Mouse (Mus musculus): ENCODE measurements around the gene Morc4. TPM values are rescaled to one million over a fixed set of nuclear protein-coding genes. Genes with fewer than 3 reads are reported as not detected.
A peak's percentile ranks its signal among the peaks of the same experiment; 100 is the strongest.

Morc4 gene
- total and polyA plus RNA-seq, 2 experiments from 2014 or later = 3.0 to 6.0 TPM

DNA sequence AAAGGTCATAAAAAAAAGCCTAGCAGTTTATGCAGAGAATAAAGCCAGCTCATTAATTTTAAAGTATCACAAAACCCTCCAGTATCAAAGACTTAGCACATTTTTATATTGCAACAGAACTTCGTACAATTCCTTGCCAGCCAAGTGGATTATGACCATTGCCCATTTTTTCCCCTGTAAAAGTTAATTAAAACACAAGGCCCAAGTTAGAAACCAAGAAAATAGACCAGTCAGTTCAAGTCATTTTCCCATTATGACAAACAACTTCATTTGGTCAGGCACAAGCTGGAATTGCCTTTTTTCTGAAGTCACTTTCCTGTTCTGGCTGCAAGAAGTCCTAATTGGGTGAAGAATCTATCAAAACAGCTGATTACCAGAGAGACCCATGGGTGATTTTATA, 46.1 kb downstream of the Morc4 start:
- no peak for ATAC-seq
- Histone ChIP-seq H3K36me3 (ENCODE audit: insufficient read depth, low read length) (no peaks in the 10 kb centered on the region), H3K27me3 (ENCODE audit: insufficient read depth, low read length) (no peaks in the 10 kb centered on the region), H3K9ac (replicated peaks; ENCODE audit: low read length) (no peak overlapping the region), H3K4me2 (ENCODE audit: low read depth, low read length) (no peak overlapping the region), H3K4me3 (ENCODE audit: low read length) (no peak overlapping the region), H3K9me3 (ENCODE audit: low read length) (no peaks in the 10 kb centered on the region), H3K27ac (no peak overlapping the region), H3K4me1 (ENCODE audit: insufficient read depth, low read length) (no peaks in the 10 kb centered on the region)
- TF ChIP-seq CTCF (IDR thresholded peaks at IDR 0.05; ENCODE audit: low read depth) = no peak
- WGBS = 74% methylated on average over 1 of the region's 1 CpGs
- no peak for DNase-seq (ENCODE audit: low spot score)

DNA sequence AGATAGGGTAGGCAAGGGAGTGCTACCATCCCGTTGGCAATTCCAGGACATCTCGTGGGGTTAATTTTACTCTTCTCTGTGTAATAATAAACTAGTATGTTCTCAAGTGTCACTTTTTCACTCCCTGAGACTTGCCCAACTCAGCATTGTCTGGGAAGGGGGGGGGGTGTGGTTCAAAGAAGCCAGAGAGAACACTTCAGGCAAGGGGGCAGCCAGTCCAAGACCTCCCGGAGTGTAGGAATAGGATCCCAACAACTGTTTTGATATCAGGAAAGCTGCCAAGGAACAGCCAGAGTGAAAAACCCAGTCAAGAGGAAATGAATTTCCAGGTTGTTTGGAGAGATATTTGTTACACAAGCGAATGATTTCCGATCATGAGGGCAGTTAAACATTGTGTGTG, 56.3 kb downstream of the Morc4 start:
- Histone ChIP-seq H3K4me3 (ENCODE audit: low read length) (no peak overlapping the region), H3K4me2 (ENCODE audit: low read depth, low read length) (no peak overlapping the region), H3K27me3 (ENCODE audit: insufficient read depth, low read length) (no peaks in the 10 kb centered on the region), H3K36me3 (ENCODE audit: insufficient read depth, low read length) (no peaks in the 10 kb centered on the region), H3K9ac (replicated peaks; ENCODE audit: low read length) (no peak overlapping the region), H3K4me1 (ENCODE audit: insufficient read depth, low read length) (no peaks in the 10 kb centered on the region), H3K9me3 (ENCODE audit: low read length) (no peaks in the 10 kb centered on the region), H3K27ac (no peak overlapping the region)
- DNase-seq (ENCODE audit: low spot score) (no peak), ATAC-seq (no peak)
- TF ChIP-seq CTCF (IDR thresholded peaks at IDR 0.05; ENCODE audit: low read depth) = no peak
- WGBS = 72% methylated on average over 5 of the region's 5 CpGs

DNA sequence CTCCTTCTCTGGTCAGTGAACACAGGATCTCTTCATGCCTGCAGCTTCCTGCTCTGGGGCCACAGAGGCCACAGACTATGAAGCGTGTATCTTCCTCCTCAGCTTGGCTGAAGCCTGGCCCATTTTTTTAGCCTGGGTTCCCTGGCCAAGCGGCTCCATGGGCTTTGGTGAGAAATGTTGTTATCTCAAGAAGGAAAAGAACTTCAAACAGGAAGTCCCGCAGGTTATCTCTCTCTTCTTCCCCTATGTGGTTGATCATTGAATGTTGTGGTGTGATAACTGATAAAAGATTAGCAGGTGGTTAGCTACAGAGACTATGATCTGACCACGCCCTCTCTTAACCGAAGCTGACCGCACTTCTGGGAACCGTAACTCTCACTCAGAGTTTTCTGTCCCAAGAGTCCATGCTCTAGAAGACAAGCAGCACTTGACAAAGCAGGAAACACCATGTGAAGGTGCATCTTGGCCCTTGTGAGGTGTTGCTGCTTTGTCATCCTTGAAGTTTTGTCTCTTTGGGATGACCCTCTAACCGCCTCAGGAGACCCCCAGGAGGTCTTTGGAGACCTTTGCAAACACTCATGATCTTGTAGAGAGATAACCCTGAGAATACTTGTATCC, 57.4 kb downstream of the Morc4 start:
- no peak overlapping the region for H3K27ac ChIP-seq
- no peaks in the 10 kb centered on the region for H3K36me3 ChIP-seq (ENCODE audit: insufficient read depth, low read length)
- no peak overlapping the region for H3K9ac ChIP-seq (replicated peaks; ENCODE audit: low read length)
- DNase-seq (ENCODE audit: low spot score) (no peak), ATAC-seq (no peak)
- no peaks in the 10 kb centered on the region for H3K9me3 ChIP-seq (ENCODE audit: low read length)
- no peak for TF ChIP-seq CTCF (IDR thresholded peaks at IDR 0.05; ENCODE audit: low read depth)
- no peaks in the 10 kb centered on the region for H3K4me1 ChIP-seq (ENCODE audit: insufficient read depth, low read length)
- WGBS = 88% methylated on average over 8 of the region's 8 CpGs
- no peak overlapping the region for H3K4me3 ChIP-seq (ENCODE audit: low read length)
- no peak overlapping the region for H3K4me2 ChIP-seq (ENCODE audit: low read depth, low read length)
- H3K27me3 ChIP-seq (ENCODE audit: insufficient read depth, low read length) = no peaks in the 10 kb centered on the region

DNA sequence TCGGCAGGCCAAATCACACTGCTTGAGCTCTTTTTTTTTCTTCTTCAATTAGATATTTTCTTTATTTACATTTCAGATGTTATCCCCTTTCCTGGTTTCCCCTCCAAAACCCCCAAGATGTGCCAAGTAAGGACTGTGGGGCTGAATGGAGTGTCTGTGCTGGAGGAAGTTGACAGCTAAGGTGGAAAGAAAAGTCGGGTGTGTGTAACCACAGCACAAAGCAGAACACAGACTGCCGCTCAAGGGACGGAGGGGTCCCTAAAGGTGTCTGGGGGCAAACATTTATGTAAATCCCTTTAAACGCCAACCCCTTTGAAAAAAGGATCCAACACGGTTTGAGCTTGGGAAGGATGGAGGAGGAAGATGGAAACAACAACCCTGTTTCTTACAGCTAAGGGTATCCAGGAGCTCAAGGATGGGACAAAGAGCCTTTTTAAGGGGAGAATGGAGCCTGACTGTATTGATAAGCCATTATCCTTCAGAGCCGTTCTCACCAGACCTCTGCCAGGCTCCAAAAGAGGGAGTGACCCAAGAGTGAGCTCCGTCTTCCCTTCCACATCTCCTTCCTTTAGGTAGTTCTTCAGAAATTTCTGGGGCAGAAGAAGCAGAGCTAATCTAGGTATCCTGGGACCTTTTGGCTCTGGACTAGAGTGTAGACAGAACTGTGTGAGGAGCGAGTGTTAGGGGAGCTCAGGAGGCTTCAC, 58.0 kb downstream of the Morc4 start:
- ATAC-seq (no peak), DNase-seq (ENCODE audit: low spot score) (no peak)
- no peak overlapping the region for H3K4me2 ChIP-seq (ENCODE audit: low read depth, low read length)
- no peaks in the 10 kb centered on the region for H3K4me1 ChIP-seq (ENCODE audit: insufficient read depth, low read length)
- WGBS = 78% methylated on average over 9 of the region's 9 CpGs
- TF ChIP-seq CTCF (IDR thresholded peaks at IDR 0.05; ENCODE audit: low read depth) = no peak
- H3K27ac ChIP-seq = no peak overlapping the region
- H3K27me3 ChIP-seq (ENCODE audit: insufficient read depth, low read length) = no peaks in the 10 kb centered on the region
- H3K4me3 ChIP-seq (ENCODE audit: low read length) = no peak overlapping the region
- no peaks in the 10 kb centered on the region for H3K9me3 ChIP-seq (ENCODE audit: low read length)
- H3K36me3 ChIP-seq (ENCODE audit: insufficient read depth, low read length) = no peaks in the 10 kb centered on the region
- H3K9ac ChIP-seq (replicated peaks; ENCODE audit: low read length) = no peak overlapping the region

DNA sequence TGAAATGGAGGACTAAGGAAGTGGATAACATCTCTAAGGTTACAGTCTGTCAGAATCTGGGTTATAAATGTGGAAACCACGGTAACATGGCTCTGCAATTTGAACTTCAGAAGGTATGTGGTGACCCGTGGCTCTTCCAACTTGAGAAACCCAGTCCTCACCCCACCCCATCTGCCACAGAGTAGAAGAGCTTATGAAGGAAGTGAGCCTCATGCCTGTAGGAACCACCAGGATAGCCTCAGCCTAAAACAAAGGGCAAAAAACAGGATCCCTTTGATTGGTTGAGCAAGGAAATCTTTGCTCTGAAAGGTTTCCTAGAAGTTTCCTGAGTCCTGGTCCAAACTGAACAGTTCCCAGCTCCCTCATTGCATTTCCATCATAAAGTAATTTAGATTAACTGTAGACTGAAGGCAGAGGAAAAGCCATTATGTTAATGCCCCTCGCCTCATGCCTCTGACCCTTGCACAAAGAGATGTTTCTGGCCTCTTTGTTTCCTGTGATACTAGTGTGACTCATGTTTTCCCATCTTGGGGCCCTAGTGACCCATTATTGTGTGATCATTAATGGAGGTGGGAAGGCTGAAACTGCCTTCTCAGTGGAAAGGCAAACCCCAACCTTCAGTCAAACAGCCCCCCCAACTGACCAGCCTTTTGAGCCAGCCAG, 58.7 kb downstream of the Morc4 start:
- H3K27ac ChIP-seq = no peak overlapping the region
- H3K4me1 ChIP-seq (ENCODE audit: insufficient read depth, low read length) = no peaks in the 10 kb centered on the region
- H3K9me3 ChIP-seq (ENCODE audit: low read length) = no peaks in the 10 kb centered on the region
- 69% methylated on average over 3 of the region's 3 CpGs for WGBS
- H3K4me3 ChIP-seq (ENCODE audit: low read length) = no peak overlapping the region
- H3K36me3 ChIP-seq (ENCODE audit: insufficient read depth, low read length) = no peaks in the 10 kb centered on the region
- no peak overlapping the region for H3K4me2 ChIP-seq (ENCODE audit: low read depth, low read length)
- H3K27me3 ChIP-seq (ENCODE audit: insufficient read depth, low read length) = no peaks in the 10 kb centered on the region
- DNase-seq (ENCODE audit: low spot score) (no peak), ATAC-seq (no peak)
- TF ChIP-seq CTCF (IDR thresholded peaks at IDR 0.05; ENCODE audit: low read depth) = no peak
- H3K9ac ChIP-seq (replicated peaks; ENCODE audit: low read length) = no peak overlapping the region

DNA sequence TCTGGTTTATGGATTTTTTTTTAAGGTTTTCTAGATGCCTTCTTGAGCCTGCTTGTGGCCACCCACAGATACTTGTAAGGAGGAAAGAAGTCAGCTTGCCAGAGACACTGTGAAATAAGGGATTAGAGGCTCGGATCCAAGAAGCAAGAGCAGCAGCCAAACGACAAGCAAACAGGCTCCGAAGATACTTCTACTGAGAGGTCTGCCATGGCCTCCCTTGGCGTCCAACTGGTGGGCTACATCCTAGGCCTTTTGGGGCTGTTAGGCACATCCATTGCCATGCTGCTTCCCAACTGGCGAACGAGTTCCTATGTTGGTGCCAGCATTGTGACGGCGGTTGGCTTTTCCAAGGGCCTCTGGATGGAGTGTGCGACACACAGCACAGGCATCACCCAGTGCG, 63.0 kb downstream of the Morc4 start:
- TF ChIP-seq CTCF (IDR thresholded peaks at IDR 0.05; ENCODE audit: low read depth) = no peak
- Histone ChIP-seq H3K27me3 (ENCODE audit: insufficient read depth, low read length) (no peaks in the 10 kb centered on the region), H3K9me3 (ENCODE audit: low read length) (no peaks in the 10 kb centered on the region), H3K27ac (no peak overlapping the region), H3K4me2 (ENCODE audit: low read depth, low read length) (no peak overlapping the region), H3K4me3 (ENCODE audit: low read length) (no peak overlapping the region), H3K4me1 (ENCODE audit: insufficient read depth, low read length) (no peaks in the 10 kb centered on the region), H3K36me3 (ENCODE audit: insufficient read depth, low read length) (no peaks in the 10 kb centered on the region), H3K9ac (replicated peaks; ENCODE audit: low read length) (no peak overlapping the region)
- 57% methylated on average over 10 of the region's 10 CpGs for WGBS
- DNase-seq (ENCODE audit: low spot score) = peak; percentile 59
- ATAC-seq = peak; percentile 77

DNA sequence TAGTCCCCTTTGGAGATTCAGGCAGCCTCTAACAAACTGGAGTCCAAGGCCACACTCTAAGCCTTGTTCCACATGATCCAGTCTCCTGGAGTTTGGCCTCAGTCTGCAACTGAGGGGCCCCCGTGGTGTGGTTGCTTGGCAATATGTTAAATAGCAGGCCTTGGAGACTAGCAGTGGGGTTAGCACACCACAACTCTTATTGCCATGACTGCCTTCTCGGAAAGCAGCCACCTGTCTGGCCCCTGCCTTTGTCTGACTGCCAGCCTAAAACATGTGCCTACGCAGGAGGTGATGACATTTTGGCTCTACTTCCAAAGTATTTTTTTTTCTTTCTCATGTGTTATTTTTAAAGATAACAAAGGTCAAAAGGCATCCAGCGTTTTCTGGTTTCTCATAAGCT, 63.4 kb downstream of the Morc4 start:
- no peak for TF ChIP-seq CTCF (IDR thresholded peaks at IDR 0.05; ENCODE audit: low read depth)

More for the DNA sequence above, 63.4 kb downstream of the Morc4 start:
- no peak overlapping the region for H3K4me2 ChIP-seq (ENCODE audit: low read depth, low read length)
- H3K4me3 ChIP-seq (ENCODE audit: low read length) = no peak overlapping the region
- no peak overlapping the region for H3K9ac ChIP-seq (replicated peaks; ENCODE audit: low read length)
- DNase-seq (ENCODE audit: low spot score) (peak; percentile 52), ATAC-seq (peak; percentile 88)
- no peaks in the 10 kb centered on the region for H3K4me1 ChIP-seq (ENCODE audit: insufficient read depth, low read length)
- 40% methylated on average over 4 of the region's 4 CpGs for WGBS
- H3K27me3 ChIP-seq (ENCODE audit: insufficient read depth, low read length) = no peaks in the 10 kb centered on the region
- H3K9me3 ChIP-seq (ENCODE audit: low read length) = no peaks in the 10 kb centered on the region
- H3K36me3 ChIP-seq (ENCODE audit: insufficient read depth, low read length) = no peaks in the 10 kb centered on the region
- no peak overlapping the region for H3K27ac ChIP-seq

Measured in hindbrain, postnatal 0 days (tissue).